Mouse (Mus musculus): ENCODE results near the gene Rpgrip1l. TPM values are rescaled to one million over a fixed set of nuclear protein-coding genes. Genes with fewer than 3 reads are reported as not detected.

Gene Rpgrip1l
- total and polyA plus RNA-seq, 3 experiments = 2.1 to 5.0 (median 3.8) TPM

GRCm38 (mm10) chr8:91212948-91213347 is 100.1 kb downstream of the Rpgrip1l start:
- no peaks in the 10 kb centered on the region for H3K9me3 ChIP-seq (replicated peaks; ENCODE audit: low read length)
- dilution Hi-C loops (cut with MboI; ENCODE audit: extremely low pct_ligation_motif_present, extremely low pct_unique_long_range_greater_than_20kb, low sequenced_read_pairs) = no loop called here
- peaks cover 0 to 4% of the 10 kb centered on the region in 2 experiments; a peak in 1 of 4 replicates for H3K4me1 ChIP-seq (ENCODE audit: control insufficient read depth in 1 of 2, insufficient read depth in 2 of 2)
- H3K4me2 ChIP-seq (ENCODE audit: insufficient read depth, low read depth, poor library complexity, severe bottlenecking) = no peak overlapping the region
- no peaks in the 10 kb centered on the region for H3K27me3 ChIP-seq (replicated peaks)
- no peak for DNase-seq (ENCODE audit: extremely low read depth)
- no peak overlapping the region for H3K9ac ChIP-seq (ENCODE audit: insufficient read depth, low read depth)
- in situ Hi-C loops (cut with MboI; ENCODE audit: low pct_ligation_motif_present, low pct_unique_long_range_greater_than_20kb, low sequenced_read_pairs) = no loop called here
- no peak overlapping the region for H3K27ac ChIP-seq (ENCODE audit: insufficient read depth, low read depth)
- H3K79me2 ChIP-seq (replicated peaks; ENCODE audit: control insufficient read depth, extremely low read depth, insufficient read depth, poor library complexity, severe bottlenecking) = no peaks in the 10 kb centered on the region
- no peaks in the 10 kb centered on the region for H3K36me3 ChIP-seq (replicated peaks in 1 of 2; ENCODE audit: control insufficient read depth in 1 of 2, insufficient read depth in 1 of 2, low read length in 1 of 2)
- no peak overlapping the region for H3K4me3 ChIP-seq (replicated peaks in 1 of 3; ENCODE audit: low read depth in 2 of 3, low read length in 2 of 3, poor library complexity in 1 of 3)
- TF ChIP-seq E2F4 (IDR thresholded peaks at IDR 0.05; ENCODE audit: insufficient replicate concordance, low read depth, low read length) = no peak
- no peak for TF ChIP-seq POLR2A (IDR thresholded peaks at IDR 0.05; ENCODE audit: low read depth, low read length)
- no peak for TF ChIP-seq ELF1 (IDR thresholded peaks at IDR 0.05; ENCODE audit: low read depth, low read length)
- no peak for TF ChIP-seq ZC3H11A (IDR thresholded peaks at IDR 0.05; ENCODE audit: low read depth, low read length)
- no peak for TF ChIP-seq MXI1 (IDR thresholded peaks at IDR 0.05; ENCODE audit: low read depth, low read length)
- no peak for TF ChIP-seq JUND (conservative IDR thresholded peaks at IDR 0.05; ENCODE audit: low read depth, low read length)

GRCm38 (mm10) chr8:91209658-91210057 is 103.4 kb downstream of the Rpgrip1l start:
- no peak overlapping the region for H3K9ac ChIP-seq (ENCODE audit: insufficient read depth, low read depth)
- no peak overlapping the region for H3K4me3 ChIP-seq (replicated peaks in 1 of 3; ENCODE audit: low read depth in 2 of 3, low read length in 2 of 3, poor library complexity in 1 of 3)
- DNase-seq (ENCODE audit: extremely low read depth) = no peak
- H3K36me3 ChIP-seq (replicated peaks in 1 of 2; ENCODE audit: control insufficient read depth in 1 of 2, insufficient read depth in 1 of 2, low read length in 1 of 2) = no peaks in the 10 kb centered on the region
- no peak overlapping the region for H3K4me2 ChIP-seq (ENCODE audit: insufficient read depth, low read depth, poor library complexity, severe bottlenecking)
- in situ Hi-C loops (cut with MboI; ENCODE audit: low pct_ligation_motif_present, low pct_unique_long_range_greater_than_20kb, low sequenced_read_pairs) = no loop called here
- H3K9me3 ChIP-seq (replicated peaks; ENCODE audit: low read length) = no peaks in the 10 kb centered on the region
- dilution Hi-C loops (cut with MboI; ENCODE audit: extremely low pct_ligation_motif_present, extremely low pct_unique_long_range_greater_than_20kb, low sequenced_read_pairs) = no loop called here
- peaks cover 0 to 4% of the 10 kb centered on the region in 2 experiments; a peak in 1 of 4 replicates for H3K4me1 ChIP-seq (ENCODE audit: control insufficient read depth in 1 of 2, insufficient read depth in 2 of 2)
- H3K79me2 ChIP-seq (replicated peaks; ENCODE audit: control insufficient read depth, extremely low read depth, insufficient read depth, poor library complexity, severe bottlenecking) = no peaks in the 10 kb centered on the region
- no peaks in the 10 kb centered on the region for H3K27me3 ChIP-seq (replicated peaks)
- TF ChIP-seq POLR2A (IDR thresholded peaks at IDR 0.05; ENCODE audit: low read depth, low read length) = no peak
- no peak for TF ChIP-seq MAFK (IDR thresholded peaks at IDR 0.05; ENCODE audit: insufficient replicate concordance, low read length)
- no peak overlapping the region for H3K27ac ChIP-seq (ENCODE audit: insufficient read depth, low read depth)

GRCm38 (mm10) chr8:91207676-91208075 is 105.4 kb downstream of the Rpgrip1l start:
- no peak for DNase-seq (ENCODE audit: extremely low read depth)
- H3K4me3 ChIP-seq (replicated peaks in 1 of 3; ENCODE audit: low read depth in 2 of 3, low read length in 2 of 3, poor library complexity in 1 of 3) = no peak overlapping the region
- no peak overlapping the region for H3K4me2 ChIP-seq (ENCODE audit: insufficient read depth, low read depth, poor library complexity, severe bottlenecking)
- H3K27ac ChIP-seq (ENCODE audit: insufficient read depth, low read depth) = no peak overlapping the region
- no peaks in the 10 kb centered on the region for H3K4me1 ChIP-seq (ENCODE audit: control insufficient read depth in 1 of 2, insufficient read depth in 2 of 2)
- no peaks in the 10 kb centered on the region for H3K9me3 ChIP-seq (replicated peaks; ENCODE audit: low read length)
- H3K36me3 ChIP-seq (replicated peaks in 1 of 2; ENCODE audit: control insufficient read depth in 1 of 2, insufficient read depth in 1 of 2, low read length in 1 of 2) = no peaks in the 10 kb centered on the region
- no peaks in the 10 kb centered on the region for H3K79me2 ChIP-seq (replicated peaks; ENCODE audit: control insufficient read depth, extremely low read depth, insufficient read depth, poor library complexity, severe bottlenecking)
- dilution Hi-C loops (cut with MboI; ENCODE audit: extremely low pct_ligation_motif_present, extremely low pct_unique_long_range_greater_than_20kb, low sequenced_read_pairs) (no loop called here), in situ Hi-C loops (cut with MboI; ENCODE audit: low pct_ligation_motif_present, low pct_unique_long_range_greater_than_20kb, low sequenced_read_pairs) (no loop called here)
- TF ChIP-seq SMC3 (IDR thresholded peaks at IDR 0.05; ENCODE audit: low read depth, low read length) = no peak
- no peak for TF ChIP-seq MAFK (IDR thresholded peaks at IDR 0.05; ENCODE audit: insufficient replicate concordance, low read length)
- no peak for TF ChIP-seq KAT2A (IDR thresholded peaks at IDR 0.05; ENCODE audit: insufficient replicate concordance, low read length)
- no peak overlapping the region for H3K9ac ChIP-seq (ENCODE audit: insufficient read depth, low read depth)
- H3K27me3 ChIP-seq (replicated peaks) = no peaks in the 10 kb centered on the region

Data from CH12.LX (cell line).